Mouse (Mus musculus) right cerebral cortex, adult 18-20 months (tissue): Measurements from ENCODE around the gene Zfp185.

Experiments used
- DNase-seq: peaks from one replicate; pipeline ENCODE4 v3.0.0; 2022; ENCODE audit warnings: mixed read lengths

Gene Zfp185

GRCm38 (mm10) chrX:72986841-72987519, at the start of gene Zfp185:
Gene Zfp185, plus strand, starts transcription at chrX:72987339.
- DNase-seq = no peak

- DNase-seq = no peak
These were observed 33.7 kb upstream of the Zfp185 start for GRCm38 (mm10) chrX:72953464-72953863.

- no peak for DNase-seq
These were observed 30.7 kb upstream of the Zfp185 start for GRCm38 (mm10) chrX:72956486-72956885.

- peak; percentile 14 for DNase-seq
These were observed 26.7 kb upstream of the Zfp185 start for GRCm38 (mm10) chrX:72960431-72960830.

- DNase-seq = no peak
These were observed 25.6 kb upstream of the Zfp185 start for GRCm38 (mm10) chrX:72961511-72961910.

GRCm38 (mm10) chrX:72962743-72963142, 24.4 kb upstream of the Zfp185 start:
- DNase-seq = no peak

- no peak for DNase-seq
These were observed 4.3 kb upstream of the Zfp185 start for GRCm38 (mm10) chrX:72982831-72983230.

- DNase-seq = no peak
These were observed 1.5 kb upstream of the Zfp185 start for GRCm38 (mm10) chrX:72985607-72986006.

- DNase-seq = no peak
These were observed 374 bp downstream of the Zfp185 start for GRCm38 (mm10) chrX:72987520-72987905.

- no peak for DNase-seq
These were observed 1.3 kb downstream of the Zfp185 start for GRCm38 (mm10) chrX:72988431-72988830.

GRCm38 (mm10) chrX:72990581-72990980, 3.4 kb downstream of the Zfp185 start:
- no peak for DNase-seq

- DNase-seq = no peak
These were observed 5.3 kb downstream of the Zfp185 start for GRCm38 (mm10) chrX:72992291-72992919.

GRCm38 (mm10) chrX:72995542-72995941, 8.4 kb downstream of the Zfp185 start:
- no peak for DNase-seq

GRCm38 (mm10) chrX:73003110-73003509, 16.0 kb downstream of the Zfp185 start:
- no peak for DNase-seq

- DNase-seq = no peak
These were observed 18.5 kb downstream of the Zfp185 start for GRCm38 (mm10) chrX:73005678-73006077.

- peak; percentile 91 for DNase-seq
These were observed 20.7 kb downstream of the Zfp185 start for GRCm38 (mm10) chrX:73007597-73008479.

- no peak for DNase-seq
These were observed 25.7 kb downstream of the Zfp185 start for GRCm38 (mm10) chrX:73012846-73013245.

GRCm38 (mm10) chrX:73037003-73037402, 49.9 kb downstream of the Zfp185 start, which contains the start of gene Pnma5:
Gene Pnma5, minus strand, starts transcription at chrX:73037103.
- no peak for DNase-seq

- DNase-seq = no peak
These were observed 51.7 kb downstream of the Zfp185 start for GRCm38 (mm10) chrX:73038831-73039230.

- DNase-seq = no peak
These were observed 52.5 kb downstream of the Zfp185 start for GRCm38 (mm10) chrX:73039666-73040065.

GRCm38 (mm10) chrX:73053860-73054563, 66.9 kb downstream of the Zfp185 start:
- peak; percentile 91 for DNase-seq

GRCm38 (mm10) chrX:73061528-73061927, 74.4 kb downstream of the Zfp185 start:
- no peak for DNase-seq

GRCm38 (mm10) chrX:73062323-73062722, 75.2 kb downstream of the Zfp185 start:
- no peak for DNase-seq
